Mouse (Mus musculus) right cerebral cortex, adult 18-20 months (tissue): ENCODE results near the gene Akr1b8.
"Not testable (repeated sequence)": the region's sequence is repeated elsewhere in the genome, so short reads cannot be mapped to it uniquely, and the experiment has no call there.

Experiments used
- DNase-seq: peaks from one replicate; pipeline ENCODE4 v3.0.0; 2022; ENCODE audit warnings: mixed read lengths

Gene Akr1b8

GRCm38 (mm10) chr6:34406746-34407145, 52.8 kb downstream of the Akr1b8 start:
- DNase-seq, result no peak

- DNase-seq, result no peak
These were observed 53.5 kb downstream of the Akr1b8 start for GRCm38 (mm10) chr6:34407403-34407802.

GRCm38 (mm10) chr6:34412023-34412422, 58.1 kb downstream of the Akr1b8 start, which contains the start of gene Akr1b7:
TSS of gene Akr1b7 (plus strand) at chr6:34412334.
- DNase-seq, result no peak

- no peak for DNase-seq
These were observed 58.8 kb downstream of the Akr1b8 start for GRCm38 (mm10) chr6:34412688-34413087.

- DNase-seq, result not testable (repeated sequence)
These were observed 59.5 kb downstream of the Akr1b8 start for GRCm38 (mm10) chr6:34413386-34413785.

GRCm38 (mm10) chr6:34416521-34416920, 62.6 kb downstream of the Akr1b8 start:
- DNase-seq, result no peak
